Mouse (Mus musculus): ENCODE measurements at regions not wholly inside any gene's neighbourhood (a gene's known extent, or its start where the extent isn't known, plus 50 kb on each side); places are given as distances from the start of the nearest gene placed in this dataset.

- DNase-seq = no peak
These were observed 91.3 kb downstream of the Tomm20 start for GRCm38 (mm10) chr8:126854121-126855055.

- DNase-seq = peak; percentile 88
These were observed 92.8 kb downstream of the Tomm20 start for GRCm38 (mm10) chr8:126852663-126853390.

GRCm38 (mm10) chr8:126852184-126852583, 93.5 kb downstream of the Tomm20 start:
- peak; percentile 57 for DNase-seq

GRCm38 (mm10) chr8:126851780-126852179, 93.9 kb downstream of the Tomm20 start:
- DNase-seq = no peak

- no peak for DNase-seq
These were observed 95.5 kb downstream of the Tomm20 start for GRCm38 (mm10) chr8:126850189-126850535.

GRCm38 (mm10) chr8:126849411-126850188, 96.0 kb downstream of the Tomm20 start:
- DNase-seq = peak; percentile 82

- no peak for DNase-seq
These were observed 97.1 kb downstream of the Tomm20 start for GRCm38 (mm10) chr8:126848369-126849105.

GRCm38 (mm10) chr8:126847664-126848353, 97.8 kb downstream of the Tomm20 start:
- DNase-seq = no peak

- DNase-seq = no peak
These were observed 99.5 kb downstream of the Tomm20 start for GRCm38 (mm10) chr8:126846188-126846565.

GRCm38 (mm10) chr8:126845530-126846187, 100.0 kb downstream of the Tomm20 start:
- no peak for DNase-seq

- no peak for DNase-seq
These were observed 101.0 kb downstream of the Tomm20 start for GRCm38 (mm10) chr8:126844627-126845026.

- no peak for DNase-seq
These were observed 104.5 kb downstream of the Tomm20 start for GRCm38 (mm10) chr8:126841187-126841586.

GRCm38 (mm10) chr8:126839712-126840355, 105.8 kb downstream of the Tomm20 start:
- peak; percentile 90 for DNase-seq

GRCm38 (mm10) chr8:126839039-126839711, 106.5 kb downstream of the Tomm20 start:
- peak; percentile 85 for DNase-seq

- peak; percentile 47 for DNase-seq
These were observed 107.4 kb downstream of the Tomm20 start for GRCm38 (mm10) chr8:126838228-126838627.

GRCm38 (mm10) chr8:126837318-126838025, 108.2 kb downstream of the Tomm20 start:
- peak; percentile 34 for DNase-seq

GRCm38 (mm10) chr8:126835554-126835953, 110.1 kb downstream of the Tomm20 start:
- DNase-seq = no peak

GRCm38 (mm10) chr8:126833471-126834453, 111.9 kb downstream of the Tomm20 start:
- peak; percentile 85 for DNase-seq
